Mouse (Mus musculus) lung, embryonic 14.5 days (tissue): ENCODE measurements at regions not wholly inside any gene's neighbourhood (a gene's known extent, or its start where the extent isn't known, plus 50 kb on each side); places are given as distances from the start of the nearest gene placed in this dataset.
A peak's percentile ranks its signal among the peaks of the same experiment; 100 is the strongest.

Experiments
- ATAC-seq: fragments of 200-750 bp; cut with Nextera tagmentation; 2 replicates; pipeline ENCODE4 v1.8.0; 2017; ENCODE audit warnings: mild to moderate bottlenecking, moderate TSS enrichment, moderate library complexity; ENCODE audit not compliant: insufficient read depth
- DNase-seq: peaks from one replicate; pipeline ENCODE4 v3.0.0-alpha.2; 2015
- H3K27ac ChIP-seq: fragments of 300-500 bp; sonication (generic); 2 replicates; pipeline ENCODE4 v1.5.1; 2014; ENCODE audit warnings: low read depth, mild to moderate bottlenecking, moderate library complexity
- H3K27me3 ChIP-seq: fragments of 300-500 bp; sonication (generic); 2 replicates; pipeline ENCODE4 v1.6.1; 2014; ENCODE audit warnings: low read length, control low read depth; ENCODE audit not compliant: insufficient read depth
- H3K36me3 ChIP-seq: fragments of 300-500 bp; sonication (generic); 2 replicates; pipeline ENCODE4 v1.6.1; 2014; ENCODE audit warnings: control low read depth; ENCODE audit not compliant: insufficient read depth
- H3K4me1 ChIP-seq: fragments of 300-500 bp; sonication (generic); 2 replicates; pipeline ENCODE4 v1.6.1; 2014; ENCODE audit warnings: antibody characterized with exemption, control low read depth; ENCODE audit not compliant: insufficient read depth
- H3K4me2 ChIP-seq: fragments of 300-500 bp; sonication (generic); 2 replicates; pipeline ENCODE4 v1.6.1; 2014; ENCODE audit warnings: mild to moderate bottlenecking
- H3K4me3 ChIP-seq: fragments of 300-500 bp; sonication (generic); 2 replicates; pipeline ENCODE4 v1.5.1; 2014; ENCODE audit warnings: low read depth, low read length
- H3K9ac ChIP-seq: fragments of 300-500 bp; sonication (generic); 2 replicates; pipeline ENCODE4 v1.6.1; 2014
- H3K9me3 ChIP-seq: fragments of 300-500 bp; sonication (generic); 2 replicates; pipeline ENCODE4 v1.6.1; 2016; ENCODE audit warnings: low read depth, low read length, control low read depth
- CTCF ChIP-seq: IDR thresholded peaks from 2 replicates; pipeline ENCODE4 v1.5.1; 2016; ENCODE audit warnings: antibody characterized with exemption, low read depth
- WGBS: fragments of 180-500 bp; shearing (Covaris S2); extraction: QIAGEN DNeasy Blood & Tissue Kit; methylation state at CpG from one replicate; pipeline ENCODE4 v1.1.7; 2014; 5-methylcytosine and 5-hydroxymethylcytosine counted together

GRCm38 (mm10) chr13:59952809-59953208 lies 129.9 kb upstream of the Tut7 start:
- no peak for ATAC-seq
- Histone ChIP-seq H3K27ac (no peak overlapping the region), H3K9ac (no peak overlapping the region), H3K4me1 (peaks cover 4% of the 10 kb centered on the region), H3K4me3 (no peak overlapping the region), H3K36me3 (no peaks in the 10 kb centered on the region), H3K27me3 (no peaks in the 10 kb centered on the region), H3K4me2 (no peak overlapping the region), H3K9me3 (no peaks in the 10 kb centered on the region)
- no peak for DNase-seq
- peak; percentile 38 for TF ChIP-seq CTCF
- WGBS, result 52% methylated on average over 4 of the region's 4 CpGs

GRCm38 (mm10) chr13:59952116-59952515 lies 129.2 kb upstream of the Tut7 start:
- H3K36me3 ChIP-seq, result no peaks in the 10 kb centered on the region
- DNase-seq (no peak), ATAC-seq (no peak)
- no peaks in the 10 kb centered on the region for H3K27me3 ChIP-seq
- no peak for TF ChIP-seq CTCF
- H3K9ac ChIP-seq, result no peak overlapping the region
- WGBS, result 68% methylated on average over 3 of the region's 3 CpGs
- H3K27ac ChIP-seq, result no peak overlapping the region
- no peak overlapping the region for H3K4me2 ChIP-seq
- peaks cover 6% of the 10 kb centered on the region for H3K4me1 ChIP-seq
- H3K4me3 ChIP-seq, result no peak overlapping the region
- no peaks in the 10 kb centered on the region for H3K9me3 ChIP-seq

GRCm38 (mm10) chr13:59950281-59950680 lies 127.3 kb upstream of the Tut7 start:
- 84% methylated on average over 3 of the region's 3 CpGs for WGBS
- TF ChIP-seq CTCF, result no peak
- no peak overlapping the region for H3K27ac ChIP-seq
- DNase-seq, result no peak
- no peaks in the 10 kb centered on the region for H3K9me3 ChIP-seq
- H3K9ac ChIP-seq, result no peak overlapping the region
- H3K4me3 ChIP-seq, result no peak overlapping the region
- H3K27me3 ChIP-seq, result no peaks in the 10 kb centered on the region
- peaks cover 6% of the 10 kb centered on the region for H3K4me1 ChIP-seq
- no peaks in the 10 kb centered on the region for H3K36me3 ChIP-seq
- no peak for ATAC-seq
- no peak overlapping the region for H3K4me2 ChIP-seq

GRCm38 (mm10) chr13:59949471-59949870 lies 126.5 kb upstream of the Tut7 start:
- Histone ChIP-seq H3K27ac (no peak overlapping the region), H3K27me3 (no peaks in the 10 kb centered on the region), H3K9me3 (no peaks in the 10 kb centered on the region), H3K4me2 (peak overlapping the region; percentile 31), H3K36me3 (no peaks in the 10 kb centered on the region), H3K9ac (no peak overlapping the region), H3K4me3 (no peak overlapping the region), H3K4me1 (peaks cover 6% of the 10 kb centered on the region)
- DNase-seq (no peak), ATAC-seq (0 out of 2 replicates have a peak, but pooled peaks have one; percentile 5)
- no peak for TF ChIP-seq CTCF
- WGBS, result 46% methylated on average over 6 of the region's 6 CpGs

- WGBS, result 28% methylated on average over 15 of the region's 15 CpGs
- peak overlapping the region; percentile 44 for H3K4me2 ChIP-seq
- H3K36me3 ChIP-seq, result no peaks in the 10 kb centered on the region
- no peaks in the 10 kb centered on the region for H3K27me3 ChIP-seq
- ATAC-seq (peak; percentile 84; the same call in 1 of the 2 replicates), DNase-seq (peak; percentile 78)
- H3K9ac ChIP-seq, result no peak overlapping the region
- TF ChIP-seq CTCF, result no peak
- H3K4me1 ChIP-seq, result peaks cover 6% of the 10 kb centered on the region
- H3K27ac ChIP-seq, result no peak overlapping the region
- H3K4me3 ChIP-seq, result no peak overlapping the region
- no peaks in the 10 kb centered on the region for H3K9me3 ChIP-seq
Observed at GRCm38 (mm10) chr13:59948496-59949138, 125.7 kb upstream of the Tut7 start.

- no peak for ATAC-seq
- peaks cover 6% of the 10 kb centered on the region for H3K4me1 ChIP-seq
- H3K9me3 ChIP-seq, result no peaks in the 10 kb centered on the region
- WGBS, result 41% methylated on average over 5 of the region's 5 CpGs
- no peak overlapping the region for H3K4me3 ChIP-seq
- H3K36me3 ChIP-seq, result no peaks in the 10 kb centered on the region
- H3K9ac ChIP-seq, result no peak overlapping the region
- no peak overlapping the region for H3K27ac ChIP-seq
- TF ChIP-seq CTCF, result no peak
- no peaks in the 10 kb centered on the region for H3K27me3 ChIP-seq
- H3K4me2 ChIP-seq, result no peak overlapping the region
- DNase-seq, result no peak
Observed at GRCm38 (mm10) chr13:59947461-59947860, 124.5 kb upstream of the Tut7 start.

GRCm38 (mm10) chr13:59946509-59946908 lies 123.6 kb upstream of the Tut7 start:
- 56% methylated on average over 4 of the region's 4 CpGs for WGBS

More at GRCm38 (mm10) chr13:59946509-59946908, 123.6 kb upstream of the Tut7 start:
- DNase-seq (no peak), ATAC-seq (no peak)
- Histone ChIP-seq H3K27me3 (0 out of 2 replicates have a peak, but pooled peaks cover 2% of the 10 kb centered on the region), H3K27ac (no peak overlapping the region), H3K9me3 (no peaks in the 10 kb centered on the region), H3K9ac (no peak overlapping the region), H3K4me1 (peaks cover 6% of the 10 kb centered on the region), H3K4me3 (no peak overlapping the region), H3K4me2 (no peak overlapping the region), H3K36me3 (no peaks in the 10 kb centered on the region)
- TF ChIP-seq CTCF, result no peak
